Mouse (Mus musculus) heart, postnatal 0 days (tissue): ENCODE results near the gene Uqcc2.

Source experiments
- CTCF ChIP-seq: IDR thresholded peaks from 2 replicates; pipeline ENCODE4 v1.5.1; 2016; ENCODE audit warnings: antibody characterized with exemption, control low read depth, low read depth
- EP300 ChIP-seq: IDR thresholded peaks from 2 replicates; pipeline ENCODE4 v1.6.1; 2016; ENCODE audit warnings: antibody characterized with exemption, low read depth

GRCm38 (mm10) chr17:27101675-27102074 is 32.0 kb downstream of the Uqcc2 start:
- TF ChIP-seq CTCF (no peak), EP300 (no peak)
